Mouse (Mus musculus) mesoderm, embryonic 11.5 days (tissue): ENCODE data around the gene Rapgefl1.

ENCODE experiments used
- DNase-seq: peaks from one replicate; pipeline ENCODE4 v3.0.0-alpha.2; 2012; ENCODE audit warnings: low read depth, low spot score

Rapgefl1 gene

DNA sequence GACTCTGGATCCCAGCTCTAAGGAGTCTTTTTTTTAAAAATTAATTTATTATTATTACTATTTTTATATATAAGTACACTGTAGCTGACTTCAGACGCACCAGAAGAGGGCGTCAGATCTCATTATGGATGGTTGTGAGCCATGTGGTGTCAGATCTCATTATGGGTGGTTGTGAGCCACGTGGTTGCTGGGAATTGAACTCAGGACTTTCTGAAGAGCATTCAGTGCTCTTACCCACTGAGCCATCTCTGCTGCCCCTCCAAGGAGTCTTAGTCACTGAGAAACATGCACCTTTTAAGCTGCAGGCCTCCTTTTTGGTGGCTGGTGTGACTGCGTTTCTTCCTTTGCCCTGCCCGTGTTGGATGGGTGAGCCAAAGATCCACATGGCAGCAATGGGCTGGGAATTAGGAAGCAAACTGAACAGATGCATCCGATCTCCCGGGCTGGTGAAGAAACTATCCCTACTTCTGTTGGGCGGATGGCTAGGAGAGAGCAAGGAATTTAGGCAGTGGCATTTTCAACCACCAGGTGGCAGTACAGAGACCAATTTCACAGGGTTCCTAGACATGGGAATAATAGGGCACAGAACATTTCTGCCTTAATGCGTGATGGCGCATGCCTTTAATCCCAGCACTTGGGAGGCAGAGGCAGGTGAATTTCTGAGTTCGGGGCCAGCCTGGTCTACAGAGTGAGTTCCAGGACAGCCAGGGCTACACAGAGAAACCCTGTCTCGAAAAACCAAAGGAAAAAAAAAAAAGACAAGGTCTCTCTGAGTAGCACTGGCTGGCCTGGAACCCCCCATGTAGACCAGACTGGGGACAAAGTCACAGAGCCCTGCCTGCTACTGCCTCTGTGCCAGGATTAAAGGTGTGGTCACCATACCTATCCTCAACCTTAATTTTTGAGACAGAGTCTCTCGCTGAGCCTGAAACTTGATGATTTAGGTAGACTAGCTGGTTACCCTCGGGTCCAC is 22.5 kb downstream of the Rapgefl1 start:
- DNase-seq = peak; percentile 92

DNA sequence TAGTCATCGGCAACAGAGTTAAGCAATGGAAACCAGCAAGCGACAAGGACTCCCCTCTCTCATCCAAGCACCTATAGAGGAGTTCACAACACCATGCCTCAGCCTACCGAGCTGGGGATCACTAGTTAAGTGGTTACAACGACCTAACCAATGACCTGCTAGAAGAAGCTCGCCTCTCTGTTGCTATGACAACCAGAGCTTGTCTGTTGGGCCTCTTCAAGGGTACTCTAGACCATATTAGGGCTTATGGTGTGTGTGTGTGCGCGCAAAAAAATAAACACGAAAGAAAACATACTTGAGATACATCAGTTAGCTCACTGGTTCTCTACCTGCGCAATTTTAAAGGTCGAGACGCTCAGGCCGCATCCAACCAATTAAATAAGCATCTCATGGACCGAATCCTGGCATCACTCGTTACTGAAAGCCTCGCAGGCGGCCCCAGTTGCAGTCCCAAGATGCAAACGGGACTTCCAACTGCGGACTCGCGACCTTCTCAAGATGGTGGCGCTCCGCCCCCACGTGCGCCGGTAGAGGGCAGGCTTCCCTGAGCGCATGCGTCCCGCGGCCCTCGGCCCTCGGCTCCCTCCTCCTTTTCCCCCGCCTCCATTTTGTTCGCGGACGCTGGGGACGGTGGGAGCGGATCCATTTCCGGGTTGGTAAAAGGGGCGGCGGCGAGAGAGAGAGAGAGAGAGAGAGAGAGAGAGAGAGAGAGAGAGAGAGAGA is 26.6 kb downstream of the Rapgefl1 start, which contains the start of gene Wipf2:
Gene Wipf2, plus strand, starts transcription at position 611 of the 723 bp plus-strand sequence.
- peak; percentile 98 for DNase-seq

DNA sequence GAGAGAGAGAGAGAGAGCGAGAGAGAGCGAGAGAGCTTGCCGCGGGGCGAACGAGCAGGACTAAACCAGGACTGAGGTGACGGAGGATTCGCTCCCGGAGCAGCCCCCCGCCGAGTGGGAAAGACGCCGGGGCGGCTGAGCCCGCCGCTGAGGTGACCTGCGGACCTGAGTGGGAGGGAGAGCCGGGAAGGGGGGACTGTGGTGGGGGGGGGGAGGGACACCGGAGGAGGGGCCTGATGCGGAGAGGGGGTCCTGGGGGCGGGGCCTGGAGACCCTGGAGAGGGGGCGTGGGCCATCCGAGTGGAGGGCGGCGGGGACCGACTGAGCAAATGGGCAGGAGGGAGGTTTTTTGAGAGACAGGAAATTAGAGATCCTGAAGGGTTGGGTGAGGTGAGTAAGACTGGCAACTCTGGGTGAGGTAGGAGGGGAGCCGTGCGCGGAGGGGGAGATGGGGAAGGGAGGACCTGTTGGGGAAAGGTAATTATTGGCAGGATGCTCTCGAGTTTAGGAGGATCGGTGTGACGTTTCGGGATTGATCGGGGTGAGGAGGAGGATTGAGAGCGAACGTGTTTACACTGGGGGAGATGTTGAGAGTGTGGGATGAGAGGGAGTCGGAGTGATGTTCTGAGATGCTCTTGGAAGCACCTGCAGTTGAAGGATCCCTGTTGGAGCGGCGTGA is 27.3 kb downstream of the Rapgefl1 start:
- DNase-seq = peak; percentile 83

DNA sequence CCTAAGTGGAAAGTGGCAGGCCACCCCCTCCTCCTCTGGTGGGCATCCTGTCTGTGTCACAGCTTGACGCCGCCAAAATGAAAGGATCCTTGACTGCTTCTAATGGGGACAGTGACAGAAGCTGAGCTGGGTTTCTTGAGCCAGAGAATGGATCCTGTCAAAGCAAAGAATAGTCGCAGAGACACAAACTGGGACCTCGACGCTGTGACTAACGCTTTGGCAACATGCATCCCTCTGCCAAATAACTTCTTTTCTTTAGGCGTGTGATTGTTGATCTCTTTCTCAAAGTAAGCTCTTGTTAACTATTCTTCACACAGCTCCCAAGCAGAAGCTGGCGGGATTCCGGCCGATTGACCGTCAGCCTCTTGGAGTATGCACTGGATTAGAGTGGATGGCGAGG is 30.7 kb downstream of the Rapgefl1 start:
- no peak for DNase-seq

DNA sequence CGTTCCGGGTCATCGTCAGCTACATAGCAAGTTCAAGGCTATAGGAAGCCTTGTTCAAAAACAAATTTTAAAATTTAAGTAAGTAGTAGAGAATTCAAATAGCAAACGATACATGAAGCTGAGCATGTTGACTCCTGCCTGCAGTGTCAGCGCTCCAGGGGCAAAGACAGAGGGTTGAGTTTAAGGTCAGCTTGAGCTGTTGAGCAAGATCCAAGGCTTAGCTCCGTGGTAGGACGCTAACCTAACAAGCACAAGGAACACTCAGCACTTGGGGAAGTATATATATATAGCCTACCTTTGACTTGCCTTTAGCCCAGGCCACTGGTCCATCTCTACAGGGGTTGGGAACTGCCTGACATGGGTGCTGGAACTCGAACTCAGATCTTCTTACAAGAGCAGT is 33.3 kb downstream of the Rapgefl1 start:
- DNase-seq = no peak

DNA sequence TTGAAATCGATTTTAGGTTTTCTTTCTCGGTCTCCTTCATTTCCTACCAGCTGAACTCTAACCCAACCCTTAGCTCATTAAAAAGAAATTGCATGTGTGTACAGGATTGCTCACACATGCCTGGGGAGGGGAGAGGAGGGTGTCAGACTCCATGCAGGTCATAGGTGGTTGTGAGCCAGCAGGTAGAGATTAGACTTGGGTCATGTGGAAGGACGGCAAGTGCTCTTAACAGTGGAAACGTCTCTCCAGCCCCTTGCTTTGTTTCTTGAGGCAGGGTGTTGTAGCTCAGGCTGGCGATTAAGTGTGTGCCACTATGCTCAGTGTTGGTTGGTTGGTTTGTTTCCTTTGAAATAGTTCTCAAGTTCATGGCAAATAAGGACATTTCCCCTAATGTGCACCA is 34.2 kb downstream of the Rapgefl1 start:
- DNase-seq = no peak

DNA sequence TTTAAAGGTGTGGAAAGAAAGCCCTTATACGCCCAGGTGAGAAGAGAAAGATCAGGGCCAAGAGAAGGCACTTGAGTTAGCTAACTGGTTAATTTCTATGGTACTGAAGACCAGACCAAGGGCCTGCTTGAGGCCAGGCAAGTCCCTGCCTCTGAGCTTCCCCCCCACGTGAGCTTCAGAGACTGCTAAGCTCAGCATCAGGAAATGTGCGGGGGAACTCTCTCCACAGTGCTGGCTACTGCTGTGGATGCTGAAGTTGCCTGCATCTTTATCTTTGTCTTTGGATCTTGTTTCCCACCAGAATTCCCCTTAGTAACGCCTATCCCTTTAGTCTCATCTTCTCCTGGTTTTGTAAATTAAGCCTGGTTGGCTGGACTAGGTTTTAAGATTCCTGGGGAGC is 34.8 kb downstream of the Rapgefl1 start:
- no peak for DNase-seq

DNA sequence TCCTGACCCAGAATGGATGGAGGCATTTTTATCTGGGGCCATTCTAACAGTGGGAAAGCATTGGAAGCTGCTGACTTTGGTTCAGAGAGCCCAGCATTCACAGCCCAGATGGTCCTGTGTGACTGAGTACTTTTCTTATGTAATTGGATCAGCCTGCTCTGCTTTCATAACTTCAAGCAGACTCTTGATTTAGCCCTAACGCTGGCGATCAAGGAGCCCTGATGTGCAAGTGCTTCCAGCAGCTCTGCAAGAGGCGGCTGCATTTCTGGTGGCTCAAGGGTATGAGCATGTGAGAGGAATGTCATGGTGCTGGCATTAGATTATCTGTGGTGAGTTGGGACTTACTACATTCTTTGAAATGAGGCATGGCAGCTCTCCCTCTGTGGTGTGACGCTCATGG is 35.5 kb downstream of the Rapgefl1 start:
- peak; percentile 8 for DNase-seq

DNA sequence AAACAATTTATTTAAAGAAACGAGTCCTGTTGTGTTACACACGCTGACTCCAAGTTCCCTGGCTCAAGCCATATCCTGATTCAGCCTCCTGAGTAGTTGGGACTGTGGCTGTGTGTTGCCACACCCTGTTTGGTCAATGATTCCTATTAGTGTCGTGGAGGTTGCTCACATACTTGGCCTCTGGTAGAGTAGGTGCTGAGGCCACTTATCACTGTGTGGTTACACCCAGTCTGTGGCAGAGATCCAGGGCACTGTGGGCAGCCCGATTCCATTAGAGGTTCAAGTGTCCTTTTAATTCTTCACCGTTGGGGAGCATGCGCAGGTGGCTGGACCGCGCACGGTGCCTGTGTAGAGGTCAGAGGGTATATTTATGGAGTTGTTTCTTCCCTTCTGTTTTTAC is 37.3 kb downstream of the Rapgefl1 start:
- DNase-seq = no peak

DNA sequence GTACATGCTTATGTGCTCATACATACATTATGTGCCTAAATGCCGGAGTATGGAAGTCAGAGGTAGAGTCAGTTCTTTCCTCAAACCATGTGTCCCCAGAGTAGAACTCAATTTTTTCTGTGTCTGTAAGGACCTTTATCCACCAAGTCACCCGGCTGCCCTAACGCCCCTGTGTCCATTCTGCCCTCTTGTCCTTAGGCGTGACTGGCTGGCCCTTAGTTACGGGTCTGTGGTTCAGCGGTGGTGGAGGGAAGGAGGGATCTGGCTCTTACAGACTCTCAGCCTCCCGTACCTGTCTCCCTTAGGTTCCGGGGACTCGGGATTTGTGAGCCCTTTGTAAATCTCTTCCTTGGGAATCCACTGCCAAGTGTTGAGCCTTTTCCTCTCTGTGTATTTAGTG is 40.4 kb downstream of the Rapgefl1 start:
- no peak for DNase-seq

DNA sequence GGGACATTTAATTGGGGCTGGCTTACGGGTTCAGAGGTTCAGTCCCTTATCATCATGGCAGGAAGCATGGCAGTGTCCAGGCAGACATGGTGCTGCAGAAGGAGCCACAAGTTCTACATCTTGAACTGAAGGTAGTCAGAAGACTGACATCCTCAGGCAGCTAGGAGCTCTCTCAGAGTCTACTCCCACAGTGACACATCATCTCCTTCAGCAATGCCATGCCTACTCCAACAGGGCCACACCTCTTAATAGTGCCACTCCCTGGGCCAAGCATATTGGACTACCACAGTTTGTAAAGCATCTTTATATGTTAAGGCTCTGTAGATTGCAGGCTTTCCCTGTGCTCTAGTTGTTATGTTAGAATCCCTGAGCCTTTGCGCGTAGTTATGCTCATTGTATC is 51.1 kb downstream of the Rapgefl1 start:
- DNase-seq = no peak

DNA sequence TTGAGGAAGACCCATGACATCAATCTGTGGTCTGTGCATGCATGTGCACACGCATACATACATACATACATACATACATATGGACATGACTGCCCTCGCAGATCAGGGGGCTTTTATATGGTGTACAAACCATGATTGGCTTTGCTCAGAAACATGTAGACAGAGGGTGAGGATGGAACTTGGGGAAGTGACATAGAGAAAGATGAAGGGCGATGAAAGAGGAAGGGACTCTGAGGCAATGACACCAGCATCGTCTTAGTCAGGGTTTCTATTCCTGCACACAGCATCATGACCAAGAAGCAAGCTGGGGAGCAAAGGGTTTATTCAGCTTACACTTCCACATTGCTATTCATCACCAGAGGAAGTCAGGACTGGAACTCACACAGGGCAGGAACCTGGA is 52.5 kb downstream of the Rapgefl1 start:
- no peak for DNase-seq

DNA sequence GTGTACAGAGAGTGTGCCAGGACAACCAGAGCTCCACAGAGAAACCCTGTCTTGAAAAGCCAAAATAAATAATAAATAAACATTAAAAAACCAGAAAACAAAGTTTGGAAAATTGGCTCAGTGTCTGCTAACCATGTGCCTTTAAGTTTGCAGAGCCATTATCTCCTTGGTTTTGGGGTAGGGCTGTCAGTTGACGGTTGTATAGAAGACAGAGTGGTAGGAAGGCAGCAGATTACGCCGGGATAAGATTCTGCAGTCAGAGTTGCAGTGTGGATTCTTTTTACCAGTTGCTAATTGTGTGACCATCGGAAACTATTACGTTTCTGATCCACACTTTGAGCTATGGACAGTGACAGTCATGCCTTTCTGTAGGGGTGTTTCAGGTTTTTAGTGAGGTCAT is 53.4 kb downstream of the Rapgefl1 start:
- DNase-seq = no peak

DNA sequence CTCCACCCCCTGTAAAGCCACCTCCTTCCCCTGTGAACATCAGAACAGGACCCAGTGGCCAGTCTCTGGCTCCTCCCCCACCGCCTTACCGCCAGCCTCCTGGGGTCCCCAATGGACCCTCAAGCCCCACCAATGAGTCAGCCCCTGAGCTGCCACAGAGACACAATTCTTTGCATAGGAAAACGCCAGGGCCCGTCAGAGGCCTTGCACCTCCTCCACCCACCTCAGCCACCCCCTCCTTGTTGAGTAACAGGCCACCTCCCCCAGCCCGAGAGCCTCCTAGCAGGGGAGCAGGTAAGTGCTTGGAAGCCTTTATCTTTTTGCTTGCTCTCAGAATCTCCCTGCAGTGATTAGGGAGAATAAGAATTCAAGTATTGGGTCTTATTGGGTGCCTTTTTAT is 55.8 kb downstream of the Rapgefl1 start:
- no peak for DNase-seq

DNA sequence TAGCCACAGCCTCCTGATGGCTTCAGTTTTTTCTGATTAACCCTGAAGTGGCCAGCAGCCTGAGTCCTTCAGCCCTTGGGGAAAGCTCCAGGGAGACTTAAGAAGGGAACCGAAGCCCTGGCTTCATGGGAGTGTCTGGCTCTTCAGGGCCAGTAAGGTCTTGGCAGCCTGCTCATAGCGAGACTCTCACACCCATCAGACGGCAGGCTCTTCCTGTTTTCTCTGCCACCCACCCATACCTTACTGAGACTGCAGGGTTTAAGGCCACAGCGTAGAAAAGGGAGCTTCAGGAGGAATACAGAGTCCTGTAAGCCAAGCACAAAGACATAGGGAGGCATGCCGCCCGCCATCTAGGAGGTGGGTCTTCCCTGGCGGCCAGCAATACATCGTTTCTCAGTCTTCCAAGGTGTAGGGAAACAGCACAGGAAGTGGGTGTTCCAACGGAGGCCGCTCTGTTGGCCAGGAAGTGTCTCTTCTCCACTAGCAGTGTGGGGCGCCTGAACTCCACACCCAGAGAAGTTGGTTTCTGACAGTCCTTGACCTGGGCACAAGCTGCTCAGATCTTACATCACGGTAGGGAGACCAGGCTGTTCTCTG is 64.0 kb downstream of the Rapgefl1 start:
- no peak for DNase-seq

DNA sequence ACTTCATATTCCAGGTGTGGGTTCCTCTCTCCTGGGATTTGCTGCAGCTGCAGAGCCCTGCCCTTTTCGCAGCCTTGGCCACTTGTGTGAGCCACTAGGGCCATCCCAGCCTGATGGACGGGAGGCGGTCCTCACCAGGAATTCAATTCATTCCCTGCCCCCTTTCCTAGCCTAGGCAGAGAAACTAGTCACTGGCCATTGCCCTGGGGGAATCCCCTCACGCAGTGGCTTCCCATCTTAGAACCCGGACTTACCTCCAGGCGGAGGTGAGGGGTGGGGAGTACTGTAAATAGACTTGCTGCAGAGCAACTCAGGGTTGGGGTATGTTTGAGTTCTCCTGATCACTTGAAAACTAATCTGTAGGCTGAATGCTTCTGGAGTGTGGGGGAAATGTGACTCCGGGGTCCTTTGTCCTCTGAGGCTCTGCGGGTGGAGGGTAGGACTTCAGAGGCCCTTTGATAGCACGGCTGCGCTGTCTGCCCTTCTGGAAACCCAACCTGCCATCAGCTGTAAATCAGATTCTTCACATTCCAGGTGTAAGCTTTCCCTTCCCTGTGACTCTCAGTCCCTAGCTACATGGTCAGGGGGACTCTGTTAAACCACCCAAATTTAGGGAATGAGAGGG is 66.1 kb downstream of the Rapgefl1 start:
- DNase-seq = peak; percentile 71
